Mouse (Mus musculus) stomach, postnatal 0 days (tissue): ENCODE data around the gene Myl12a.

ENCODE experiments used
- CTCF ChIP-seq: IDR thresholded peaks from 2 replicates; pipeline ENCODE4 v1.5.1; 2016; ENCODE audit warnings: antibody characterized with exemption, low read depth, mild to moderate bottlenecking, moderate library complexity
- EP300 ChIP-seq: optimal IDR thresholded peaks from 2 replicates; pipeline ENCODE3; 2016; ENCODE audit warnings: antibody characterized with exemption

DNA sequence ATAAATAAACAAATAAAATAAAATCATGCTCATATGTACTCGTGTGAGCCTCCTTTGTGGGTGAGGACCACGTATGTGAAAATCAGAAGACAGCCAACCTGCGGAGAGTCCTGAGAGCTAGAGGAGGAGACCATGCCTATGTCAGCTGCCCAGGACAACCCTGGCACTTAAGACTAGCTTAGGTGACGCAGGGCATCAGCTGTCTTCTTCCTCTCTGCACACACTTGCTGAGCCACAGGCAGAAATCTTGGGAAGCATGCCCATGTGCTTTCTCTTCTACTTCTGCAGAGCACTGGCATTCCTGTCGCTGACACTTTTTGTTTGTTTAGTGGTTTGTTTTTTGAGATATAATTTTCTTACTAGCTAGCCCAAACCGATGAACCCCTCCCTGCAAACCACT is 7.1 kb downstream of the Myl12a start:
- TF ChIP-seq EP300: no peak
- TF ChIP-seq CTCF: no peak
